Mouse (Mus musculus): ENCODE data around the gene Tmem191c. TPM values are rescaled to one million over a fixed set of nuclear protein-coding genes. Genes with fewer than 3 reads are reported as not detected.
"Not testable (repeated sequence)": the region's sequence is repeated elsewhere in the genome, so short reads cannot be mapped to it uniquely, and the experiment has no call there.

The Tmem191c gene
- 31.9 and 35.1 TPM in 2 replicates for polyA plus RNA-seq (2015; fragmentation: Nextera tagmentation; extraction: Ambion mirVana)

DNA sequence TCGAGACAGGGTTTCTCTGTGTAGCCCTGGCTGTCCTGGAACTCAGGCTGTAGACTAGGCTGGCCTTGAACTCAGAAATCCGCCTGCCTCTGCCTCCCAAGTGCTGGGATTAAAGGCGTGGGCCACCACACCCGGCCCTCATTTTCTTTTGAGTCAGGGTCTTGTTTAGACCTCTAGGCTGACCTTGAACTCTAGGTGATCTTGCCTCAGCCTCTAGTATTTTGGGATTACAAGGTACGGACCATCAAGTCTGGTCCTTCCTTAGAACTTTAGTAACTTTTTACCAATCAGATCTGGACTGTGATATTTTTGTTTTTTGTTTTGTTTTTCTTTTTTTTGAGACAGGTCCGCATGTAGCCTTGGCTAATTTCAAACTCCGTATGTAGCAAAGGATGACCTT lies at the start of gene Tmem191c:
Gene Tmem191c (plus strand): TSS at position 357 of the 400 bp plus-strand sequence.
- ATAC-seq (ENCODE audit: low read depth), result no peak
- H3K27me3 ChIP-seq, result peaks cover 40% of the 10 kb centered on the region
- H3K4me1 ChIP-seq (replicated peaks), result peaks cover 22% of the 10 kb centered on the region
- peak within 1 kb of the TSS; percentile 85 for H3K27ac ChIP-seq (replicated peaks)
- H3K9me3 ChIP-seq, result peaks cover 4% of the 10 kb centered on the region
- peak within 1 kb of the TSS; percentile 73 for H3K9ac ChIP-seq
- peak within 1 kb of the TSS; percentile 85 for H3K4me2 ChIP-seq
- peaks cover 25% of the 10 kb centered on the region for H3K36me3 ChIP-seq
- H3K4me3 ChIP-seq, result peak within 1 kb of the TSS; percentile 53
- 63% methylated on average over 7 of the region's 7 CpGs for WGBS

DNA sequence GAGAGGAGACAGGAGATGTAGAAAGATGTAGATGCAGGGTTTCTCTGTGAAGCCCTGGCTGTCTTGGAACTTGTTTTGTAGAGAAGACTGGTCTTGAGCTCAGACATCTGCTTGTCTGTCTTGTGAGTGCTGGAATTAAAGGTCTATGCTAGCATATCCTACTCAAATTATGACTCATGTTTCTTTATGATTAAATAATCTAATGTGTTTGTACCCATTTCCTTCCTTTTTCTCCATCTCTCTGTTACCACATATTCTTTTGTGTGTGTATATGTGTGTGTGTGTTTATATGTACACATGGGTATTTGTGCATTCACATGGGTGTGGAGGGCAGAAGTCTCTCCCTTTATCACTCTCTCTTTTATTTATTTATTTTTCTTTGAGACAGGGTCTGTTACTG lies 49.4 kb upstream of the Tmem191c start:
- Histone ChIP-seq H3K4me3 (no peak overlapping the region), H3K36me3 (no peaks in the 10 kb centered on the region), H3K4me2 (no peak overlapping the region), H3K27ac (replicated peaks) (no peak overlapping the region), H3K27me3 (no peaks in the 10 kb centered on the region; the same call in 1 of the 2 replicates), H3K9me3 (0 out of 2 replicates have a peak, but pooled peaks cover 3% of the 10 kb centered on the region), H3K4me1 (replicated peaks) (no peaks in the 10 kb centered on the region), H3K9ac (no peak overlapping the region)
- ATAC-seq (ENCODE audit: low read depth), result no peak

DNA sequence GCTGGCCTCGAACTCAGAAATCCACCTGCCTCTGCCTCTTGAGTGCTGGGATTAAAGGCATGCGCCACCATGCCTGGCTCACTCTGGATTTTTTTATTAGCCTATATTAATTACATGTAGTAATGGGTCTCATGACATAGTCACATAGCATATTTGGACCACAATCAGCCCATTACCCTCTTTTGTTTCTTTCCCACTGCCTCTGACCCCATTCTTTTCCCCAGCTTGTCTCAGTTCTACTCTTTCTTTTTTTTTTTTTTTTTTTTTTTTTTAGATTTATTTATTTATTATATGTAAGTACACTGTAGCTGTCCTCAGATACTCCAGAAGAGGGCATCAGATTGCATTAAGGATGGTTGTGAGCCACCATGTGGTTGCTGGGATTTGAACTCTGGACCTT lies 44.4 kb upstream of the Tmem191c start:
- not testable (repeated sequence) for H3K27me3 ChIP-seq; ATAC-seq (ENCODE audit: low read depth); H3K9me3 ChIP-seq; H3K27ac ChIP-seq (replicated peaks); H3K36me3 ChIP-seq; H3K4me3 ChIP-seq; H3K4me2 ChIP-seq; H3K9ac ChIP-seq
- WGBS, result 94% methylated on average over 2 of the region's 2 CpGs
- peaks cover 28% of the 10 kb centered on the region for H3K4me1 ChIP-seq (replicated peaks)

DNA sequence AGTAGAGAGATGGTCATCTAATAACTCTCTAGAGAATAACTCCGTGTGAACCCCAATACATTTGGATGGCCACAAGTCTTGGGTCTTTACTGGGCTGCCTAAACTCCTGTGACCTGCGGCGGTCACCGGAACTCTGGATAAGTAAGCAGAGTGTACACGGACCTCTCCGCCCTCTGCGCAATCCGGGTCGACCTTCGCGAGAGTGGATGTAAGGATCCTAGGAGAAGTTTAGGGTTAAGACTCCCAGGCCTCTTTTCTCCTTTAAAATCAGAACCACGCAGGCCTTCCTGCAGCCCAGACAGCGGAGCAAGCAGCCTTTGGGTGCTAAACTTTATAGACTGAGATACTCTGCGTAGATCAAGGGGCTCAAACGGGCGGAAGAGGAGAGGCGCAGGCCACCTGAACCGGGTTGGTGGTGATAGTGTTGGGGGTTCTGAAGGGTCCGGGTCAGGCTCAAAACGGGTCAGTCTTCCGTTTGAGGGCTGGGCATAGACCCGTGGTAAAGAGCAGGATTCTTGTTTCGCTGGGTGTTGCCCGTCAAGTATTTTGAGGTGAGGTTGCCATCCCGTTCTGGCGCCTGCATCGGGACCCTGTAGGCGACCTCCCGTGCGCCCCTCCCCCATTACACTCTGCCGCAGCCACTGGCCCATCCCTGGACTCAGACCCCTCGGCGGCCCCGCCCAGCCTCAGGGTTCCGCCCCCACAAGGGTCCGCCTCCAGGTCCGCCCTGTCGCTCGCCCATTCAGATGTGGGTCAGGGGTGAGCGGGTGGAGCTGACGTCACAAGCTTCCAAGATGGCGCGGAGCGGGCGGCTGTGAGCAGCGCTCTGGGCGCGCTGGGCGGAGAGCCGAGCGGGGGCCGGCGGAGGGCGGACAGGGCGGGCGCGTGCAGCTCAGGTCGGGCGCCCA lies 42.8 kb upstream of the Tmem191c start, which contains the start of gene Hic2:
Gene Hic2 (plus strand): TSS at position 779 of the 908 bp plus-strand sequence.
- no peaks in the 10 kb centered on the region for H3K9me3 ChIP-seq
- H3K27ac ChIP-seq (replicated peaks), result peak within 1 kb of the TSS; percentile 96
- WGBS, result 1% methylated on average over 59 of the region's 59 CpGs
- ATAC-seq (ENCODE audit: low read depth), result peak; percentile 95
- H3K36me3 ChIP-seq, result no peaks in the 10 kb centered on the region
- peak within 1 kb of the TSS; percentile 75 for H3K4me2 ChIP-seq
- H3K27me3 ChIP-seq, result no peaks in the 10 kb centered on the region
- peaks cover 40% of the 10 kb centered on the region for H3K4me1 ChIP-seq (replicated peaks)
- peak within 1 kb of the TSS; percentile 90 for H3K9ac ChIP-seq
- peak within 1 kb of the TSS; percentile 82 for H3K4me3 ChIP-seq

DNA sequence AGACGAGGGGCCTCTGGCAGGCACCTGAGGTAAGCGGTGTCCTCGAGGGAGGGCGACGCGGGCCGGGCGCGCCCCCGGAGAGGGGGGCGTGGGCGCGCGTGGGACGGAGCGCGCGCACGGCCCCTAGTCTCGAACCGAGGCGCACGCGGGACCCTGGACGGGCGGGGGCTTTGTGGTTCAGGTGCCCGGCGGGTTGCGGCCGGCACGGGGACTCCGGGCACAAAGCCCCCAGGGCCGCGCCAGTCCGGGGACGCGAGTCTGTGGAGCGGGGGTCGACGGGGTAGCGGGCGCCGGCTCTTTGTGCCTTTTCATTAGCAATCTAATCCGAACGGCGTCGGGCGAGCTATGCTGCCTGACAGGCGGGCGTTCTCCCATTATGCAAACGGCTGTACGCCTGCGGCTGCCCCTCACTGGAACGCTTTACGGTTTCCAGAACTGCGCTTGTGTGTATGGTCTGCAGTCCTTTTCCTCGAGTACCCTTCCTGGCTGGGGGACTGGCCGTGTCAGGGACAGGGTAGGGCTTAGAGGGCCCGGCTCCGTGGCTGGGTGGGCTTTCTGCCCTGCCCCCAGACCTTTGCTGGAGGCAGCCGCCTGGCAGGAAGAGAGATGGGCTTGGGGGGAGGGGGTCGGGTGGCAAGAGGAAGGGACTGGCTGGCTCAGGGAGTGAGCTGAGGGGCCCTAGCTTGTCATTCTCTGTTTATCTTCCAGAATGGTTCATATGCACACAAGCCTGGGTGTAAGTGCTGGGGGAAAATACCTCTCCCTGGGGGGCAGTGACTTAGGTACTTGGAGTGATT lies 42.0 kb upstream of the Tmem191c start:
- Histone ChIP-seq H3K36me3 (no peaks in the 10 kb centered on the region), H3K9ac (peak overlapping the region; percentile 90), H3K9me3 (no peaks in the 10 kb centered on the region), H3K27ac (replicated peaks) (peak overlapping the region; percentile 96), H3K27me3 (no peaks in the 10 kb centered on the region), H3K4me1 (replicated peaks) (peaks cover 48% of the 10 kb centered on the region), H3K4me2 (peak overlapping the region; percentile 75), H3K4me3 (peak overlapping the region; percentile 82)
- under 1% methylated on average over 54 of the region's 62 CpGs for WGBS
- peak; percentile 80 for ATAC-seq (ENCODE audit: low read depth)

DNA sequence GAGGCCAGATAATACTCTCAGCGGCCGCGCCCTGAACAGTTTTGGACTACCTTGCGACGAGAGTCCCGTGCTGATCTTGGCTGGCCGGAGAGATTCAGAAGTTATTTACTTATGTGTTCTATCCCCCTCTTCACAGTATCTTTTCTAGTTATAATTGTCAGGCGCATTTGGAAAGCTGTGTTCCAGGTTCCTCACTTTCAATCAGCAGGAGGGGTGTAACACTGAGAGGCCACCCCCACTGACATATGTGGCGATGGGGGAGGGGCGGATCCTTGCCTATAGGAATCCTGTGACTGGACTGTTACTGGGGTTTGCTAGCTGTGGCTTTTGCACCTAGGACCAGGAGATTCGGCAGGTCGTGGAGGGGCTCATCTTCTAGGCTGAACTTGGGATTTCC lies 41.4 kb upstream of the Tmem191c start:
- Histone ChIP-seq H3K9ac (peak overlapping the region; percentile 90), H3K4me3 (peak overlapping the region; percentile 82), H3K27ac (replicated peaks) (peak overlapping the region; percentile 96), H3K4me2 (peak overlapping the region; percentile 75), H3K27me3 (no peaks in the 10 kb centered on the region), H3K4me1 (replicated peaks) (peaks cover 54% of the 10 kb centered on the region), H3K36me3 (no peaks in the 10 kb centered on the region), H3K9me3 (no peaks in the 10 kb centered on the region)
- 3% methylated on average over 12 of the region's 12 CpGs for WGBS
- ATAC-seq (ENCODE audit: low read depth), result no peak; the same call in 1 of the 2 replicates

DNA sequence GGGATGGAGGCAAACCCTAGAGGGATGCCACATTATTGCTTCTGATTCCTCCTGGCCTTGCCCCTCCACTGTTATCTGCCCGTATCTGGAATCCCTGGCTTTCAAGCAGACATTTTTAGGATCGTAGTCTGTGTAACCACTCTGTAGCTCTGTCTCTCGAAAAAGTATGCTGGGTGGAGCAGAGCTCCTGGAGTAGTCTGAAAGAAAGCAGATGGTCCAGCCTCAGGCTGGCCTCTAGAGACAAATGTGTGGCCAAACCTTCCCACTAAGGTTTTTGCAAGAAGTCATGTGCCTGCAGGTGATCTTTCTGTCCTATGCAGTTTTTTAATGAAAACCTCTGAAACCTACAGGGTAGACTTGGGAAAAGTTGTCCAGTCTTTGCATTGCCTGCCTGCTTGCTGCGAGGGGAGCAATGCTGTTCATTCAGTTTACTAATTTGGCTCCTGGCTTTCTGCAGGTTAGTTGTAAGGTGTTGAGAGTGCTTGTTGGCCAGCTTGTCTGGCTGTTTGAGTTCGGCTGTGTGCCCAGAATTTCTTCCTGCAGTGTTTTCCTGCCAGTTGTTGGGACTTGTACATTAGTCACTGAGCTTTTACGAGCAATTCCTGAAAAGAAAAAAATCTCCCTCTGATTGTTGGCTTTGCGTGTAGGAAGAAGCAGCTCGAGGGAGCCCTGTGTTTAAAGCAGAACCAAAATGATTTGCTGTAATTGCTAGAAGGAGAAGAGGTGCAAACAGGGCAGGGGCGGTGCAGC lies 40.8 kb upstream of the Tmem191c start:
- peak overlapping the region; percentile 90 for H3K9ac ChIP-seq
- H3K4me1 ChIP-seq (replicated peaks), result peaks cover 57% of the 10 kb centered on the region
- ATAC-seq (ENCODE audit: low read depth), result no peak
- WGBS, result 45% methylated on average over 9 of the region's 9 CpGs
- peak overlapping the region; percentile 82 for H3K4me3 ChIP-seq
- no peaks in the 10 kb centered on the region for H3K27me3 ChIP-seq
- no peaks in the 10 kb centered on the region for H3K9me3 ChIP-seq
- H3K36me3 ChIP-seq, result no peaks in the 10 kb centered on the region
- H3K4me2 ChIP-seq, result peak overlapping the region; percentile 75
- peak overlapping the region; percentile 96 for H3K27ac ChIP-seq (replicated peaks)

DNA sequence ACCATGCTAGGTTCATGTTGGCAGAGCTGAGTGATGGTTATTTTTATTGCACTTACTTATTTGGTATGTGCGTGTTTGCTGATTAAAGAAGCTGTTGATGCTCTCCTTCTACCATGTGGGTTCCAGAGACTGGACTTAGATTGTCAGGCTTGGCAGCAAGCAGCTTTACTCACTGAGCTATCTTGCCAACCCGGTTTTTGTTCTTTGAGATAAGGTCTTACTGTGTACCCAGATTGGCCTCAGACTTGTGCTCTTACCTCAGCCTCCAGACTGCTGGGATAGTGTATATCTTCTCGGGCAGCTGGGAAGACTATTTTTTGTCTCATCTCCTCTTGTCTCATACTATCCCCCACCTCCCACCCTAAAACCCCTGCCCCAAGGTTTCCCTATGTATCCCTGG lies 38.2 kb upstream of the Tmem191c start:
- Histone ChIP-seq H3K4me2 (no peak overlapping the region), H3K9me3 (no peaks in the 10 kb centered on the region), H3K4me3 (no peak overlapping the region), H3K27ac (replicated peaks) (no peak overlapping the region), H3K27me3 (no peaks in the 10 kb centered on the region), H3K36me3 (no peaks in the 10 kb centered on the region), H3K9ac (no peak overlapping the region), H3K4me1 (replicated peaks) (peaks cover 64% of the 10 kb centered on the region)
- WGBS, result 93% methylated on average over 3 of the region's 3 CpGs
- no peak for ATAC-seq (ENCODE audit: low read depth)

DNA sequence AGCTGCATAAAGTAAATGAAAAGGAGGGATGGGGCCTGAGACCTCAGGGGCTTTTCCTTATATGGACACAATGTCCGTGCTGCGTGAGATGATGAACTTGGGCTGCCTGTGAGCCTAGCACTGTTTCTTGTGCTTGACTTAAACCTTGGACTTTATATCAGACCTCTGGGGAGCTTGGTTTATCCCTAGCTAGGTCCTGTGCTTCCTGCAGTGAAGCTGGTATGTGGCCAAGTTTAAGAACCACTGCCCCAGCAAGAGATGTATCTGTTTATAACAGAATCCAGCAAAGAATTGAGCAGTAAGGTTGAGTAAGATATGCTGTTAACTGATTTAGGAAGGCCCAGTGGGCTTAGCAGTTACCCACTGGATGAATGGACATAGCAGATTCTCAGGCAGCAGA lies 36.5 kb upstream of the Tmem191c start:
- Histone ChIP-seq H3K27me3 (no peaks in the 10 kb centered on the region), H3K27ac (replicated peaks) (no peak overlapping the region), H3K4me3 (no peak overlapping the region), H3K4me2 (no peak overlapping the region), H3K36me3 (no peaks in the 10 kb centered on the region), H3K9me3 (no peaks in the 10 kb centered on the region), H3K9ac (no peak overlapping the region), H3K4me1 (replicated peaks) (peaks cover 62% of the 10 kb centered on the region)
- 85% methylated on average over 2 of the region's 2 CpGs for WGBS
- ATAC-seq (ENCODE audit: low read depth), result no peak

DNA sequence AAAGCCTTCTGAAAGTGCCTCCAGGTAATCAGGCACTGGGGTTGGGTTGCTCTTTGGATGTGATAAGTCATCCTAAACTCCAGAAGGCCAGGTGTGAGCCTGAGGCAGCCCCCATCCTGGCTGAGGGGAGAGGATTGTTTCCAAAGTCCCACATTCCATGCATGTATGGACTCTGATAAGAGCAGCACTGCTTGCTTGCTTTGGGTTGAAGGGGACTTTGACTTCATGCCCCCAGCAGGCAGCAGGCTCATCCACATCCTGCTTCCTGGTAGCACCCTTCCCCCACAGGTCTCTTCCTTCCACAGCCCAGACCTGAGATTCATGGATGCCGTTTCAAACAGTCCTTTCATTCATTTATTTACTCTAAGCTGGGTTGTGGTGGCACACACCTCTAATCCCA lies 32.1 kb upstream of the Tmem191c start:
- H3K4me2 ChIP-seq, result no peak overlapping the region
- H3K4me3 ChIP-seq, result no peak overlapping the region
- 64% methylated on average over 1 of the region's 1 CpGs for WGBS
- no peak for ATAC-seq (ENCODE audit: low read depth)
- H3K36me3 ChIP-seq, result no peaks in the 10 kb centered on the region
- no peak overlapping the region for H3K9ac ChIP-seq
- H3K9me3 ChIP-seq, result no peaks in the 10 kb centered on the region
- H3K4me1 ChIP-seq (replicated peaks), result peaks cover 31% of the 10 kb centered on the region
- no peaks in the 10 kb centered on the region for H3K27me3 ChIP-seq
- no peak overlapping the region for H3K27ac ChIP-seq (replicated peaks)

DNA sequence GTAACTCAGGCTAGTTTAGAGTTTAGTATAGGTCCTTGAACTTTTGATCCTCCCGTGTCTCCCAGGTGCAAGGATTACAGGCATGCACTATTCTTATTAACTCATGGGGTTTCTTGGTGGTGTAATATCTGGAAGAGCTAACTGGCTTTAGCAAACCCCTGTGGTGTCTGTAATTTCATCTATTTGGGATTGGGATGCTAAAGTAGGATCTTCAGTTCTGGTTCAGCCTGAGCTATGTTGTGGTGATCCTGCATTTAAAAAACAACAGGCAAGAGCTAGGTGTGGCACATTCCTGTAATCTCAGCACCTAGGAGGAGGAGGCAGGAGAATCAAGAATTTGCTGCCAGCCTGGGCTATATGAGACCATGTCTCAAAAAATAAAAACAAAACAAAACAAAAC lies 30.9 kb upstream of the Tmem191c start:
- no peak overlapping the region for H3K4me3 ChIP-seq
- no peak for ATAC-seq (ENCODE audit: low read depth)
- H3K36me3 ChIP-seq, result no peaks in the 10 kb centered on the region
- H3K4me2 ChIP-seq, result no peak overlapping the region
- H3K27me3 ChIP-seq, result no peaks in the 10 kb centered on the region
- no peaks in the 10 kb centered on the region for H3K9me3 ChIP-seq
- peaks cover 20% of the 10 kb centered on the region for H3K4me1 ChIP-seq (replicated peaks)
- H3K27ac ChIP-seq (replicated peaks), result no peak overlapping the region
- WGBS, result 91% methylated on average over 1 of the region's 1 CpGs
- H3K9ac ChIP-seq, result no peak overlapping the region

All from neural tube, embryonic 13.5 days (tissue).